Mouse (Mus musculus): ENCODE measurements around the gene 1700030J22Rik. TPM values are rescaled to one million over a fixed set of nuclear protein-coding genes. Genes with fewer than 3 reads are reported as not detected.

1700030J22Rik gene
- total and polyA plus RNA-seq, 3 experiments: 0.18 to 2.8 (median 1.6) TPM

Other genes starting within 250 kb of the 1700030J22Rik start
- 1 to 10 TPM; 5.9 to 7.2 TPM for gene Cdyl2, start 246.0 kb downstream of the 1700030J22Rik start, total RNA-seq (2021)
- 1.5 and 1.6 TPM in 2 replicates for gene Cdyl2, start 246.0 kb downstream of the 1700030J22Rik start, polyA plus RNA-seq (2012; rRNA removed)
- gene Cmc2, start 57.5 kb downstream of the 1700030J22Rik start, total RNA-seq (2021): 10 to 100 TPM; 55.5 to 72.8 TPM
- gene Cmc2, start 57.5 kb downstream of the 1700030J22Rik start, polyA plus RNA-seq (2012; rRNA removed): 6.9 and 7.6 TPM in 2 replicates
- gene Cenpn, start 57.2 kb downstream of the 1700030J22Rik start, total RNA-seq (2021): 1 to 10 TPM; 3.3 to 3.9 TPM
- gene Cenpn, start 57.2 kb downstream of the 1700030J22Rik start, polyA plus RNA-seq (2012; rRNA removed): 1.7 and 2.6 TPM in 2 replicates
- 10 to 100 TPM; 23.6 to 23.7 TPM for gene Atmin, start 35.6 kb downstream of the 1700030J22Rik start, total RNA-seq (2021)
- 10.1 and 10.4 TPM in 2 replicates for gene Atmin, start 35.6 kb downstream of the 1700030J22Rik start, polyA plus RNA-seq (2012; rRNA removed)
- gene Gcsh, start 14.6 kb upstream of the 1700030J22Rik start, total RNA-seq (2021): 100 to 1,000 TPM; 113 to 195 TPM
- 45.9 and 60.4 TPM in 2 replicates for gene Gcsh, start 14.6 kb upstream of the 1700030J22Rik start, polyA plus RNA-seq (2012; rRNA removed)
- gene Pkd1l2, start 103.5 kb upstream of the 1700030J22Rik start, total RNA-seq (2021): 1 to 10 TPM in 1 of 2 experiments, under 1 TPM in 1; 0.93 to 2.3 TPM
- gene Pkd1l2, start 103.5 kb upstream of the 1700030J22Rik start, polyA plus RNA-seq (2012; rRNA removed): 1.1 and 1.2 TPM in 2 replicates
- gene Bco1, start 116.9 kb upstream of the 1700030J22Rik start, total RNA-seq (2021): under 1 TPM; 0.38 to 0.55 TPM
- not detected in 2 replicates for gene Bco1, start 116.9 kb upstream of the 1700030J22Rik start, polyA plus RNA-seq (2012; rRNA removed)
- gene Gan, start 179.2 kb upstream of the 1700030J22Rik start, total RNA-seq (2021): 10 to 100 TPM in 1 of 2 experiments, 1 to 10 TPM in 1; 8.5 to 13.1 TPM
- 3.4 and 4.0 TPM in 2 replicates for gene Gan, start 179.2 kb upstream of the 1700030J22Rik start, polyA plus RNA-seq (2012; rRNA removed)